Mouse (Mus musculus) heart, postnatal 25 days (tissue): Measurements from ENCODE around the gene Nol3. TPM values are rescaled to one million over a fixed set of nuclear protein-coding genes. Genes with fewer than 3 reads are reported as not detected.
A peak's percentile ranks its signal among the peaks of the same experiment; 100 is the strongest.

ENCODE experiments used
- DNase-seq: peaks from one replicate; pipeline ENCODE4 v3.0.0; 2022; ENCODE audit warnings: low spot score
- intact Hi-C: fragments of 180-260 bp; cut with DNase I; formaldehyde crosslinking; loops from one replicate; pipeline ENCODE4 v1.15.1; 2025
- total RNA-seq, 2 experiments: library from RNA; stranded (reverse); gene quantifications; 2 replicates each; pipeline ENCODE4 v1.2.3; 2021

Nol3 gene
- total RNA-seq, 2 experiments from 2014 or later: 17.2 to 20.1 TPM

GRCm38 (mm10) chr8:105261326-105261980 is 14.5 kb upstream of the Nol3 start:
- DNase-seq: no peak
- intact Hi-C loops: loop anchor here (10.0 kb wide), 1 partner anchor 607 kb away; no protein-coding TSS in a partner anchor

GRCm38 (mm10) chr8:105263244-105263912 is 12.6 kb upstream of the Nol3 start:
- DNase-seq: no peak
- intact Hi-C loops: loop anchor here (10.0 kb wide), 1 partner anchor 609 kb away; no protein-coding TSS in a partner anchor

- peak; percentile 67 for DNase-seq
- intact Hi-C loops: loop anchor here (2.0 to 10.0 kb wide), 2 partner anchors 24 to 610 kb away; partner anchors contain the start of gene 4931428F04Rik
Observed at GRCm38 (mm10) chr8:105264024-105264982, 11.6 kb upstream of the Nol3 start, which contains the start of the genes Tradd and Fbxl8. Tradd (minus strand) TSS chr8:105264609. Fbxl8 (plus strand) TSS chr8:105264648.

- intact Hi-C loops: loop anchor here (2.0 to 10.0 kb wide), 2 partner anchors 24 to 610 kb away; partner anchors contain the start of gene 4931428F04Rik
- DNase-seq: no peak
Observed at GRCm38 (mm10) chr8:105265128-105265527, 10.8 kb upstream of the Nol3 start.

- no peak for DNase-seq
- intact Hi-C loops: loop anchor here (10.0 kb wide), 1 partner anchor 612 kb away; no protein-coding TSS in a partner anchor
Observed at GRCm38 (mm10) chr8:105266775-105267174, 9.2 kb upstream of the Nol3 start.

- DNase-seq: no peak
- intact Hi-C loops: loop anchor here (10.0 kb wide), 1 partner anchor 614 kb away; no protein-coding TSS in a partner anchor
Observed at GRCm38 (mm10) chr8:105268342-105269074, 7.4 kb upstream of the Nol3 start.

- no peak for DNase-seq
- intact Hi-C loops: loop anchor here (10.0 kb wide), 1 partner anchor 614 kb away; no protein-coding TSS in a partner anchor
Observed at GRCm38 (mm10) chr8:105269075-105269458, 6.9 kb upstream of the Nol3 start.

GRCm38 (mm10) chr8:105269461-105269947 is 6.4 kb upstream of the Nol3 start, which contains the start of gene Hsf4:
Hsf4 (plus strand) TSS chr8:105269801.
- intact Hi-C loops: loop anchor here (10.0 kb wide), 1 partner anchor 615 kb away; no protein-coding TSS in a partner anchor
- DNase-seq: no peak

GRCm38 (mm10) chr8:105270101-105270915 is 5.6 kb upstream of the Nol3 start:
- no peak for DNase-seq
- intact Hi-C loops: no loop called here

GRCm38 (mm10) chr8:105270916-105271186 is 5.1 kb upstream of the Nol3 start:
- intact Hi-C loops: no loop called here
- DNase-seq: no peak

- intact Hi-C loops: no loop called here
- DNase-seq: no peak
Observed at GRCm38 (mm10) chr8:105275387-105275786, 553 bp upstream of the Nol3 start.

GRCm38 (mm10) chr8:105276292-105277120 is 566 bp downstream of the Nol3 start:
- intact Hi-C loops: no loop called here

GRCm38 (mm10) chr8:105278911-105279334 is 3.0 kb downstream of the Nol3 start:
- intact Hi-C loops: no loop called here
- no peak for DNase-seq

More at GRCm38 (mm10) chr8:105276292-105277120, 566 bp downstream of the Nol3 start:
- no peak for DNase-seq

- intact Hi-C loops: no loop called here
- no peak for DNase-seq
Observed at GRCm38 (mm10) chr8:105280567-105280966, 4.6 kb downstream of the Nol3 start.

GRCm38 (mm10) chr8:105281821-105282220 is 5.9 kb downstream of the Nol3 start:
- DNase-seq: no peak
- intact Hi-C loops: no loop called here

- intact Hi-C loops: no loop called here
- no peak for DNase-seq
Observed at GRCm38 (mm10) chr8:105282239-105282638, 6.3 kb downstream of the Nol3 start.

GRCm38 (mm10) chr8:105283074-105283473 is 7.1 kb downstream of the Nol3 start:
- intact Hi-C loops: no loop called here
- no peak for DNase-seq
